Mouse (Mus musculus): ENCODE data around the gene Gm6217. TPM values are rescaled to one million over a fixed set of nuclear protein-coding genes. Genes with fewer than 3 reads are reported as not detected.
"Not testable (repeated sequence)": the region's sequence is repeated elsewhere in the genome, so short reads cannot be mapped to it uniquely, and the experiment has no call there.

The Gm6217 gene
- total and polyA plus RNA-seq, 3 experiments: not detected

GRCm38 (mm10) chr1:82966413-82966812 lies 35.2 kb upstream of the Gm6217 start:
- H3K9ac ChIP-seq (ENCODE audit: insufficient read depth, low read depth): no peak overlapping the region
- DNase-seq (ENCODE audit: extremely low read depth): no peak
- H3K27ac ChIP-seq (ENCODE audit: insufficient read depth, low read depth): no peak overlapping the region
- H3K27me3 ChIP-seq (replicated peaks): no peaks in the 10 kb centered on the region
- TF ChIP-seq MAX (IDR thresholded peaks at IDR 0.05; ENCODE audit: low read length) (no peak), JUN (IDR thresholded peaks at IDR 0.05; ENCODE audit: insufficient read depth, low read depth, low read length) (no peak), ZMIZ1 (IDR thresholded peaks at IDR 0.05; ENCODE audit: low read depth, low read length) (no peak), NELFE (IDR thresholded peaks at IDR 0.05; ENCODE audit: low read depth, low read length) (no peak), CHD1 (IDR thresholded peaks at IDR 0.05; ENCODE audit: low read depth, low read length) (no peak), POLR2A (IDR thresholded peaks at IDR 0.05; ENCODE audit: low read depth, low read length) (no peak), RAD21 (IDR thresholded peaks at IDR 0.05; ENCODE audit: low read depth, low read length) (no peak), ZKSCAN1 (IDR thresholded peaks at IDR 0.05; ENCODE audit: borderline replicate concordance, low read depth, low read length) (no peak), USF2 (conservative IDR thresholded peaks at IDR 0.05; ENCODE audit: low read depth, low read length) (no peak), MAFK (IDR thresholded peaks at IDR 0.05; ENCODE audit: insufficient replicate concordance, low read length) (no peak), MEF2A (IDR thresholded peaks at IDR 0.05; ENCODE audit: borderline replicate concordance, low read depth, low read length) (no peak), MAZ (IDR thresholded peaks at IDR 0.05; ENCODE audit: low read depth, low read length) (no peak), SIN3A (IDR thresholded peaks at IDR 0.05; ENCODE audit: low read length) (no peak)
- no peak overlapping the region for H3K4me2 ChIP-seq (ENCODE audit: insufficient read depth, low read depth, poor library complexity, severe bottlenecking)
- dilution Hi-C loops (cut with MboI; ENCODE audit: extremely low pct_ligation_motif_present, extremely low pct_unique_long_range_greater_than_20kb, low sequenced_read_pairs) (no loop called here), in situ Hi-C loops (cut with MboI; ENCODE audit: low pct_ligation_motif_present, low pct_unique_long_range_greater_than_20kb, low sequenced_read_pairs) (no loop called here)
- peaks cover 7% of the 10 kb centered on the region for H3K9me3 ChIP-seq (replicated peaks; ENCODE audit: low read length)
- H3K4me3 ChIP-seq (replicated peaks in 1 of 3; ENCODE audit: low read depth in 2 of 3, low read length in 2 of 3, poor library complexity in 1 of 3): no peak overlapping the region
- H3K36me3 ChIP-seq (replicated peaks in 1 of 2; ENCODE audit: control insufficient read depth in 1 of 2, insufficient read depth in 1 of 2, low read length in 1 of 2): no peaks in the 10 kb centered on the region
- H3K4me1 ChIP-seq (ENCODE audit: control insufficient read depth in 1 of 2, insufficient read depth in 2 of 2): peaks cover 7 to 15% of the 10 kb centered on the region in 2 experiments
- no peaks in the 10 kb centered on the region for H3K79me2 ChIP-seq (replicated peaks; ENCODE audit: control insufficient read depth, extremely low read depth, insufficient read depth, poor library complexity, severe bottlenecking)

GRCm38 (mm10) chr1:82959870-82960385 lies 28.7 kb upstream of the Gm6217 start, which contains the start of gene Gm47955:
Gene Gm47955 (plus strand): TSS chr1:82960286.
- in situ Hi-C loops (cut with MboI; ENCODE audit: low pct_ligation_motif_present, low pct_unique_long_range_greater_than_20kb, low sequenced_read_pairs) (no loop called here), dilution Hi-C loops (cut with MboI; ENCODE audit: extremely low pct_ligation_motif_present, extremely low pct_unique_long_range_greater_than_20kb, low sequenced_read_pairs) (no loop called here)
- H3K4me3 ChIP-seq (replicated peaks in 1 of 3; ENCODE audit: low read depth in 2 of 3, low read length in 2 of 3, poor library complexity in 1 of 3): no peak within 1 kb of the TSS

GRCm38 (mm10) chr1:82955913-82956312 lies 24.7 kb upstream of the Gm6217 start, which contains the start of gene Gm7544:
Gene Gm7544 (minus strand): TSS chr1:82956013.
- H3K4me3 ChIP-seq (replicated peaks in 1 of 3; ENCODE audit: low read depth in 2 of 3, low read length in 2 of 3, poor library complexity in 1 of 3); in situ Hi-C loops (cut with MboI; ENCODE audit: low pct_ligation_motif_present, low pct_unique_long_range_greater_than_20kb, low sequenced_read_pairs); H3K4me2 ChIP-seq (ENCODE audit: insufficient read depth, low read depth, poor library complexity, severe bottlenecking); dilution Hi-C loops (cut with MboI; ENCODE audit: extremely low pct_ligation_motif_present, extremely low pct_unique_long_range_greater_than_20kb, low sequenced_read_pairs); H3K9ac ChIP-seq (ENCODE audit: insufficient read depth, low read depth); H3K27me3 ChIP-seq (replicated peaks); H3K36me3 ChIP-seq (replicated peaks in 1 of 2; ENCODE audit: control insufficient read depth in 1 of 2, insufficient read depth in 1 of 2, low read length in 1 of 2); H3K27ac ChIP-seq (ENCODE audit: insufficient read depth, low read depth); H3K79me2 ChIP-seq (replicated peaks; ENCODE audit: control insufficient read depth, extremely low read depth, insufficient read depth, poor library complexity, severe bottlenecking); DNase-seq (ENCODE audit: extremely low read depth); H3K4me1 ChIP-seq (ENCODE audit: control insufficient read depth in 1 of 2, insufficient read depth in 2 of 2); H3K9me3 ChIP-seq (replicated peaks; ENCODE audit: low read length): not testable (repeated sequence)

More at GRCm38 (mm10) chr1:82959870-82960385, 28.7 kb upstream of the Gm6217 start, which contains the start of gene Gm47955:
- no peak for TF ChIP-seq USF2 (conservative IDR thresholded peaks at IDR 0.05; ENCODE audit: low read depth, low read length)
- TF ChIP-seq BHLHE40 (IDR thresholded peaks at IDR 0.05; ENCODE audit: low read depth, low read length): peak; percentile 50
- Histone ChIP-seq H3K4me1 (ENCODE audit: control insufficient read depth in 1 of 2, insufficient read depth in 2 of 2) (peaks cover 7 to 19% of the 10 kb centered on the region in 2 experiments), H3K9ac (ENCODE audit: insufficient read depth, low read depth) (no peak within 1 kb of the TSS), H3K79me2 (replicated peaks; ENCODE audit: control insufficient read depth, extremely low read depth, insufficient read depth, poor library complexity, severe bottlenecking) (no peaks in the 10 kb centered on the region), H3K9me3 (replicated peaks; ENCODE audit: low read length) (peaks cover 7% of the 10 kb centered on the region), H3K27ac (ENCODE audit: insufficient read depth, low read depth) (no peak within 1 kb of the TSS), H3K27me3 (replicated peaks) (no peaks in the 10 kb centered on the region), H3K4me2 (ENCODE audit: insufficient read depth, low read depth, poor library complexity, severe bottlenecking) (no peak within 1 kb of the TSS), H3K36me3 (replicated peaks in 1 of 2; ENCODE audit: control insufficient read depth in 1 of 2, insufficient read depth in 1 of 2, low read length in 1 of 2) (no peaks in the 10 kb centered on the region)
- DNase-seq (ENCODE audit: extremely low read depth): peak; percentile 18
